Mouse (Mus musculus): ENCODE results near the gene Pclo.

- TF ChIP-seq EP300 (optimal IDR thresholded peaks at IDR 0.05) (no peak), CTCF (IDR thresholded peaks at IDR 0.05; ENCODE audit: low read depth) (no peak)
These were observed 126.5 kb downstream of the Pclo start for GRCm38 (mm10) chr5:14641260-14641659.
